Mouse (Mus musculus): ENCODE data around the gene Pus7.

GRCm38 (mm10) chr5:23789078-23789612, 5.6 kb upstream of the Pus7 start:
- TF ChIP-seq JUND (IDR thresholded peaks at IDR 0.05; ENCODE audit: low read depth, low read length), result no peak
- peak; percentile 34; the same call in 1 of the 2 replicates for TF ChIP-seq HCFC1 (IDR thresholded peaks at IDR 0.05; ENCODE audit: low read depth, low read length)
- TF ChIP-seq CTCF (IDR thresholded peaks at IDR 0.05 in 2 of 3, conservative IDR thresholded peaks at IDR 0.05 in 1 of 3; ENCODE audit: control insufficient read depth in 1 of 3, insufficient read depth in 1 of 3, low read depth in 2 of 3, low read length in 3 of 3, poor library complexity in 1 of 3, severe bottlenecking in 1 of 3), result peak in 2 of 3 experiments; percentile 14 to 38; a peak in 4 of 6 replicates
- TF ChIP-seq POLR2A (IDR thresholded peaks at IDR 0.05; ENCODE audit: control insufficient read depth in 1 of 2, insufficient read depth in 1 of 2, low read depth in 1 of 2, low read length in 2 of 2, poor library complexity in 1 of 2), result peak in 1 of 2 experiments; percentile 45; a peak in 1 of 4 replicates
- peak; percentile 80 for TF ChIP-seq ETS1 (IDR thresholded peaks at IDR 0.05; ENCODE audit: low read depth, low read length)
- peak; percentile 69 to 83; a peak in 3 of 4 replicates for TF ChIP-seq EP300 (IDR thresholded peaks at IDR 0.05; ENCODE audit: low read depth in 1 of 2, low read length in 2 of 2)
- TF ChIP-seq TBP (IDR thresholded peaks at IDR 0.05; ENCODE audit: low read depth, low read length), result peak; percentile 94
- TF ChIP-seq MAX (IDR thresholded peaks at IDR 0.05; ENCODE audit: low read length), result peak; percentile 95
- TF ChIP-seq TCF12 (IDR thresholded peaks at IDR 0.05; ENCODE audit: low read depth, low read length), result peak; percentile 87
- TF ChIP-seq CHD2 (IDR thresholded peaks at IDR 0.05; ENCODE audit: low read length), result no peak
- TF ChIP-seq MAFK (IDR thresholded peaks at IDR 0.05; ENCODE audit: borderline replicate concordance, low read depth, low read length), result no peak
- no peak for TF ChIP-seq ZC3H11A (IDR thresholded peaks at IDR 0.05; ENCODE audit: low read depth, low read length)
- TF ChIP-seq MAZ (IDR thresholded peaks at IDR 0.05; ENCODE audit: low read depth, low read length), result no peak
- TF ChIP-seq GABPA (IDR thresholded peaks at IDR 0.05; ENCODE audit: low read depth, low read length), result no peak

Measured in MEL (cell line).